Mouse (Mus musculus): ENCODE measurements at regions not wholly inside any gene's neighbourhood (a gene's known extent, or its start where the extent isn't known, plus 50 kb on each side); places are given as distances from the start of the nearest gene placed in this dataset.

- no peaks in the 10 kb centered on the region for H3K27me3 ChIP-seq (ENCODE audit: insufficient read depth, low read length)
- DNase-seq (ENCODE audit: low spot score) (no peak), ATAC-seq (ENCODE audit: extremely low read depth, insufficient number of reproducible peaks, low FRiP score, poor library complexity, severe bottlenecking) (no peak; the same call in 1 of the 2 replicates)
- no peaks in the 10 kb centered on the region for H3K4me1 ChIP-seq (ENCODE audit: insufficient read depth, low read depth, low read length)
- no peaks in the 10 kb centered on the region for H3K36me3 ChIP-seq (replicated peaks)
- H3K9me3 ChIP-seq (replicated peaks) = peaks cover 88% of the 10 kb centered on the region
- no peak overlapping the region for H3K4me3 ChIP-seq (ENCODE audit: low read depth, low read length)
- no peak for TF ChIP-seq POLR2AphosphoS5 (IDR thresholded peaks at IDR 0.05; ENCODE audit: insufficient replicate concordance, low read depth, low read length)
- TF ChIP-seq GATA1 (IDR thresholded peaks at IDR 0.05; ENCODE audit: borderline replicate concordance, low read length) = no peak
- no peak for TF ChIP-seq GATA2 (IDR thresholded peaks at IDR 0.05; ENCODE audit: borderline replicate concordance, low read depth, low read length)
- no peak for TF ChIP-seq TAL1 (conservative IDR thresholded peaks at IDR 0.05; ENCODE audit: low read depth, low read length)
These were observed 84.1 kb upstream of the Cops8 start for GRCm38 (mm10) chr1:90518584-90519265.

- TF ChIP-seq POLR2AphosphoS5 (IDR thresholded peaks at IDR 0.05; ENCODE audit: insufficient replicate concordance, low read depth, low read length) (no peak), GATA1 (IDR thresholded peaks at IDR 0.05; ENCODE audit: borderline replicate concordance, low read length) (no peak), CTCF (IDR thresholded peaks at IDR 0.05; ENCODE audit: low read depth, low read length) (no peak), GATA2 (IDR thresholded peaks at IDR 0.05; ENCODE audit: borderline replicate concordance, low read depth, low read length) (no peak), TAL1 (conservative IDR thresholded peaks at IDR 0.05; ENCODE audit: low read depth, low read length) (no peak)
- H3K9me3 ChIP-seq (replicated peaks) = peaks cover 85% of the 10 kb centered on the region
- no peaks in the 10 kb centered on the region for H3K4me1 ChIP-seq (ENCODE audit: insufficient read depth, low read depth, low read length)
- no peak overlapping the region for H3K4me3 ChIP-seq (ENCODE audit: low read depth, low read length)
- no peaks in the 10 kb centered on the region for H3K36me3 ChIP-seq (replicated peaks)
- no peak for ATAC-seq (ENCODE audit: extremely low read depth, insufficient number of reproducible peaks, low FRiP score, poor library complexity, severe bottlenecking)
- DNase-seq (ENCODE audit: low spot score) = no peak
- no peaks in the 10 kb centered on the region for H3K27me3 ChIP-seq (ENCODE audit: insufficient read depth, low read length)
These were observed 83.2 kb upstream of the Cops8 start for GRCm38 (mm10) chr1:90519284-90520275.

GRCm38 (mm10) chr1:90522294-90522693 is 80.5 kb upstream of the Cops8 start:
- Histone ChIP-seq H3K27me3 (ENCODE audit: insufficient read depth, low read length) (no peaks in the 10 kb centered on the region), H3K4me3 (ENCODE audit: low read depth, low read length) (no peak overlapping the region), H3K4me1 (ENCODE audit: insufficient read depth, low read depth, low read length) (no peaks in the 10 kb centered on the region), H3K9me3 (replicated peaks) (peaks cover 84% of the 10 kb centered on the region), H3K36me3 (replicated peaks) (no peaks in the 10 kb centered on the region)
- no peak for TF ChIP-seq POLR2AphosphoS5 (IDR thresholded peaks at IDR 0.05; ENCODE audit: insufficient replicate concordance, low read depth, low read length)
- no peak for TF ChIP-seq CTCF (IDR thresholded peaks at IDR 0.05; ENCODE audit: low read depth, low read length)
- no peak for TF ChIP-seq GATA1 (IDR thresholded peaks at IDR 0.05; ENCODE audit: borderline replicate concordance, low read length)
- TF ChIP-seq TAL1 (conservative IDR thresholded peaks at IDR 0.05; ENCODE audit: low read depth, low read length) = no peak
- TF ChIP-seq GATA2 (IDR thresholded peaks at IDR 0.05; ENCODE audit: borderline replicate concordance, low read depth, low read length) = no peak
- ATAC-seq (ENCODE audit: extremely low read depth, insufficient number of reproducible peaks, low FRiP score, poor library complexity, severe bottlenecking) = no peak
- DNase-seq (ENCODE audit: low spot score) = no peak

- no peak for ATAC-seq (ENCODE audit: extremely low read depth, insufficient number of reproducible peaks, low FRiP score, poor library complexity, severe bottlenecking)
- Histone ChIP-seq H3K9me3 (replicated peaks) (peaks cover 76% of the 10 kb centered on the region), H3K4me3 (ENCODE audit: low read depth, low read length) (no peak overlapping the region), H3K36me3 (replicated peaks) (no peaks in the 10 kb centered on the region), H3K4me1 (ENCODE audit: insufficient read depth, low read depth, low read length) (no peaks in the 10 kb centered on the region), H3K27me3 (ENCODE audit: insufficient read depth, low read length) (no peaks in the 10 kb centered on the region)
- no peak for TF ChIP-seq GATA1 (IDR thresholded peaks at IDR 0.05; ENCODE audit: borderline replicate concordance, low read length)
- no peak for TF ChIP-seq TAL1 (conservative IDR thresholded peaks at IDR 0.05; ENCODE audit: low read depth, low read length)
- no peak for DNase-seq (ENCODE audit: low spot score)
These were observed 78.0 kb upstream of the Cops8 start for GRCm38 (mm10) chr1:90524641-90525220.

GRCm38 (mm10) chr1:90526311-90526710 is 76.5 kb upstream of the Cops8 start:
- H3K36me3 ChIP-seq (replicated peaks) = no peaks in the 10 kb centered on the region
- no peaks in the 10 kb centered on the region for H3K27me3 ChIP-seq (ENCODE audit: insufficient read depth, low read length)
- peaks cover 70% of the 10 kb centered on the region for H3K9me3 ChIP-seq (replicated peaks)
- ATAC-seq (ENCODE audit: extremely low read depth, insufficient number of reproducible peaks, low FRiP score, poor library complexity, severe bottlenecking) (no peak), DNase-seq (ENCODE audit: low spot score) (no peak)
- TF ChIP-seq CTCF (IDR thresholded peaks at IDR 0.05; ENCODE audit: low read depth, low read length) (no peak), GATA2 (IDR thresholded peaks at IDR 0.05; ENCODE audit: borderline replicate concordance, low read depth, low read length) (no peak), TAL1 (conservative IDR thresholded peaks at IDR 0.05; ENCODE audit: low read depth, low read length) (no peak), POLR2AphosphoS5 (IDR thresholded peaks at IDR 0.05; ENCODE audit: insufficient replicate concordance, low read depth, low read length) (no peak), GATA1 (IDR thresholded peaks at IDR 0.05; ENCODE audit: borderline replicate concordance, low read length) (no peak)
- H3K4me1 ChIP-seq (ENCODE audit: insufficient read depth, low read depth, low read length) = no peaks in the 10 kb centered on the region
- no peak overlapping the region for H3K4me3 ChIP-seq (ENCODE audit: low read depth, low read length)
